Mouse (Mus musculus): ENCODE measurements at regions not wholly inside any gene's neighbourhood (a gene's known extent, or its start where the extent isn't known, plus 50 kb on each side); places are given as distances from the start of the nearest gene placed in this dataset.

- Histone ChIP-seq H3K36me3 (no peaks in the 10 kb centered on the region), H3K4me1 (no peaks in the 10 kb centered on the region), H3K27ac (no peak overlapping the region), H3K4me3 (replicated peaks) (no peak overlapping the region), H3K9ac (no peak overlapping the region), H3K27me3 (replicated peaks) (no peaks in the 10 kb centered on the region), H3K4me2 (no peak overlapping the region), H3K9me3 (no peaks in the 10 kb centered on the region)
- no peak for ATAC-seq (ENCODE audit: insufficient read depth, low FRiP score, low read depth)
- 76% methylated on average over 3 of the region's 3 CpGs for WGBS
These were observed 391.2 kb downstream of the Nuf2 start for GRCm38 (mm10) chr1:169140056-169140455.

GRCm38 (mm10) chr1:169139507-169139906 is 391.8 kb downstream of the Nuf2 start:
- WGBS, result 69% methylated on average over 5 of the region's 5 CpGs
- H3K36me3 ChIP-seq, result no peaks in the 10 kb centered on the region

GRCm38 (mm10) chr1:169139184-169139486 is 392.1 kb downstream of the Nuf2 start:
- Histone ChIP-seq H3K4me1 (no peaks in the 10 kb centered on the region), H3K4me3 (replicated peaks) (no peak overlapping the region), H3K9me3 (no peaks in the 10 kb centered on the region), H3K4me2 (no peak overlapping the region), H3K9ac (no peak overlapping the region), H3K27ac (no peak overlapping the region), H3K27me3 (replicated peaks) (no peaks in the 10 kb centered on the region), H3K36me3 (no peaks in the 10 kb centered on the region)
- no peak for ATAC-seq (ENCODE audit: insufficient read depth, low FRiP score, low read depth)
- WGBS, result 38% methylated on average over 2 of the region's 2 CpGs

More at GRCm38 (mm10) chr1:169139507-169139906, 391.8 kb downstream of the Nuf2 start:
- H3K4me2 ChIP-seq, result no peak overlapping the region
- H3K9me3 ChIP-seq, result no peaks in the 10 kb centered on the region
- no peaks in the 10 kb centered on the region for H3K27me3 ChIP-seq (replicated peaks)
- H3K27ac ChIP-seq, result no peak overlapping the region
- no peak for ATAC-seq (ENCODE audit: insufficient read depth, low FRiP score, low read depth)
- H3K9ac ChIP-seq, result no peak overlapping the region
- no peaks in the 10 kb centered on the region for H3K4me1 ChIP-seq
- no peak overlapping the region for H3K4me3 ChIP-seq (replicated peaks)

GRCm38 (mm10) chr1:169138404-169139183 is 392.7 kb downstream of the Nuf2 start:
- ATAC-seq (ENCODE audit: insufficient read depth, low FRiP score, low read depth), result no peak
- Histone ChIP-seq H3K9ac (no peak overlapping the region), H3K27ac (no peak overlapping the region), H3K9me3 (no peaks in the 10 kb centered on the region), H3K4me1 (no peaks in the 10 kb centered on the region), H3K4me3 (replicated peaks) (no peak overlapping the region), H3K4me2 (no peak overlapping the region), H3K27me3 (replicated peaks) (no peaks in the 10 kb centered on the region), H3K36me3 (no peaks in the 10 kb centered on the region)
- WGBS, result 62% methylated on average over 6 of the region's 6 CpGs

GRCm38 (mm10) chr1:169135542-169135941 is 395.7 kb downstream of the Nuf2 start:
- Histone ChIP-seq H3K27me3 (replicated peaks) (no peaks in the 10 kb centered on the region), H3K27ac (no peak overlapping the region), H3K9ac (no peak overlapping the region), H3K4me2 (no peak overlapping the region), H3K9me3 (no peaks in the 10 kb centered on the region), H3K4me3 (replicated peaks) (no peak overlapping the region), H3K4me1 (no peaks in the 10 kb centered on the region), H3K36me3 (no peaks in the 10 kb centered on the region)
- no peak for ATAC-seq (ENCODE audit: insufficient read depth, low FRiP score, low read depth)

GRCm38 (mm10) chr1:169103669-169104068 is 427.6 kb downstream of the Nuf2 start:
- Histone ChIP-seq H3K27ac (no peak overlapping the region), H3K9ac (no peak overlapping the region), H3K9me3 (no peaks in the 10 kb centered on the region), H3K4me1 (no peaks in the 10 kb centered on the region), H3K4me3 (replicated peaks) (no peak overlapping the region), H3K27me3 (replicated peaks) (no peaks in the 10 kb centered on the region), H3K36me3 (no peaks in the 10 kb centered on the region), H3K4me2 (no peak overlapping the region)
- no peak for ATAC-seq (ENCODE audit: insufficient read depth, low FRiP score, low read depth)
- WGBS, result 63% methylated on average over 4 of the region's 4 CpGs

- no peaks in the 10 kb centered on the region for H3K27me3 ChIP-seq (replicated peaks)
- H3K36me3 ChIP-seq, result no peaks in the 10 kb centered on the region
- no peaks in the 10 kb centered on the region for H3K9me3 ChIP-seq
- H3K4me3 ChIP-seq (replicated peaks), result no peak overlapping the region
- H3K27ac ChIP-seq, result no peak overlapping the region
- 72% methylated on average over 2 of the region's 2 CpGs for WGBS
- no peaks in the 10 kb centered on the region for H3K4me1 ChIP-seq
- ATAC-seq (ENCODE audit: insufficient read depth, low FRiP score, low read depth), result no peak
- no peak overlapping the region for H3K4me2 ChIP-seq
- H3K9ac ChIP-seq, result no peak overlapping the region
These were observed 428.2 kb downstream of the Nuf2 start for GRCm38 (mm10) chr1:169103113-169103512.

- no peak overlapping the region for H3K4me3 ChIP-seq (replicated peaks)
- no peak for ATAC-seq (ENCODE audit: insufficient read depth, low FRiP score, low read depth)
- no peaks in the 10 kb centered on the region for H3K27me3 ChIP-seq (replicated peaks)
- H3K4me1 ChIP-seq, result no peaks in the 10 kb centered on the region
- H3K27ac ChIP-seq, result no peak overlapping the region
- no peak overlapping the region for H3K4me2 ChIP-seq
- no peaks in the 10 kb centered on the region for H3K36me3 ChIP-seq
- H3K9me3 ChIP-seq, result no peaks in the 10 kb centered on the region
- H3K9ac ChIP-seq, result no peak overlapping the region
- 58% methylated on average over 5 of the region's 5 CpGs for WGBS
These were observed 432.0 kb downstream of the Nuf2 start for GRCm38 (mm10) chr1:169099221-169099620.

GRCm38 (mm10) chr1:169096737-169097136 is 434.5 kb downstream of the Nuf2 start:
- Histone ChIP-seq H3K9ac (no peak overlapping the region), H3K4me3 (replicated peaks) (no peak overlapping the region), H3K27me3 (replicated peaks) (no peaks in the 10 kb centered on the region), H3K36me3 (no peaks in the 10 kb centered on the region), H3K27ac (no peak overlapping the region), H3K4me2 (no peak overlapping the region), H3K4me1 (no peaks in the 10 kb centered on the region), H3K9me3 (no peaks in the 10 kb centered on the region)
- no peak for ATAC-seq (ENCODE audit: insufficient read depth, low FRiP score, low read depth)
- 41% methylated on average over 5 of the region's 5 CpGs for WGBS

GRCm38 (mm10) chr1:169093602-169094354 is 437.5 kb downstream of the Nuf2 start:
- no peaks in the 10 kb centered on the region for H3K36me3 ChIP-seq
- no peak for ATAC-seq (ENCODE audit: insufficient read depth, low FRiP score, low read depth)
- H3K4me2 ChIP-seq, result no peak overlapping the region
- H3K4me3 ChIP-seq (replicated peaks), result no peak overlapping the region
- H3K9me3 ChIP-seq, result no peaks in the 10 kb centered on the region
- no peaks in the 10 kb centered on the region for H3K27me3 ChIP-seq (replicated peaks)
- H3K9ac ChIP-seq, result no peak overlapping the region
- H3K27ac ChIP-seq, result no peak overlapping the region
- WGBS, result 51% methylated on average over 3 of the region's 3 CpGs
- no peaks in the 10 kb centered on the region for H3K4me1 ChIP-seq

- Histone ChIP-seq H3K27me3 (replicated peaks) (no peaks in the 10 kb centered on the region), H3K4me1 (no peaks in the 10 kb centered on the region), H3K27ac (no peak overlapping the region), H3K9ac (no peak overlapping the region), H3K4me2 (no peak overlapping the region), H3K4me3 (replicated peaks) (no peak overlapping the region), H3K36me3 (no peaks in the 10 kb centered on the region), H3K9me3 (no peaks in the 10 kb centered on the region)
- 79% methylated on average over 3 of the region's 3 CpGs for WGBS
- ATAC-seq (ENCODE audit: insufficient read depth, low FRiP score, low read depth), result no peak
These were observed 445.2 kb downstream of the Nuf2 start for GRCm38 (mm10) chr1:169086032-169086431.

GRCm38 (mm10) chr1:169080686-169081085 is 450.6 kb downstream of the Nuf2 start:
- no peak for ATAC-seq (ENCODE audit: insufficient read depth, low FRiP score, low read depth)
- Histone ChIP-seq H3K9me3 (no peaks in the 10 kb centered on the region), H3K27me3 (replicated peaks) (no peaks in the 10 kb centered on the region), H3K27ac (no peak overlapping the region), H3K9ac (no peak overlapping the region), H3K36me3 (no peaks in the 10 kb centered on the region), H3K4me1 (no peaks in the 10 kb centered on the region), H3K4me2 (no peak overlapping the region), H3K4me3 (replicated peaks) (no peak overlapping the region)
- WGBS, result 83% methylated on average over 1 of the region's 1 CpGs
